Mouse (Mus musculus) Patski (cell line): ENCODE results near the gene Ttll13. TPM values are rescaled to one million over a fixed set of nuclear protein-coding genes. Genes with fewer than 3 reads are reported as not detected.
A peak's percentile ranks its signal among the peaks of the same experiment; 100 is the strongest.

Source experiments
- ATAC-seq: fragments of 100-300 bp; one replicate; pipeline ENCODE4 v1.8.0; 2021
- CTCF ChIA-PET: fragments of 350-600 bp; sonication (Branson Sonifier 250); formaldehyde crosslinking; loops from one replicate; lab custom pipeline; 2022; ENCODE audit warnings: inconsistent platforms; lab: Charles Lee
- POLR2A ChIA-PET: fragments of 350-600 bp; sonication (Branson Sonifier 250); formaldehyde crosslinking; loops from one replicate; lab custom pipeline; 2022; ENCODE audit warnings: antibody characterized with exemption, inconsistent platforms; lab: Charles Lee
- DNase-seq: peaks from one replicate; pipeline ENCODE4 v3.0.0-alpha.2; 2011; ENCODE audit warnings: low read depth, low spot score
- H3K27me3 ChIP-seq: fragments of 371-371 bp; one replicate; pipeline ENCODE4 v1.5.1; 2021
- CTCF ChIP-seq: fragments of 100-300 bp; IDR thresholded peaks from one replicate; pipeline ENCODE4 v1.5.1; 2021
- in situ Hi-C: fragments of 300-500 bp; cut with MboI; formaldehyde crosslinking; loops from 3 replicates; pipeline ENCODE4 v1.11.1; 2018; ENCODE audit warnings: low pct_unique_long_range_greater_than_20kb, mixed read lengths
- polyA plus RNA-seq: library from polyadenylated mRNA; unstranded; gene quantifications from one replicate; pipeline ENCODE4 v1.2.3, GENCODE M21; 2021

Ttll13 gene
- polyA plus RNA-seq: 0.73 TPM

GRCm38 (mm10) chr7:80246148-80246721 lies at the start of gene Ttll13:
Gene Ttll13 (plus strand): TSS chr7:80246376.
- peak; percentile 75 for TF ChIP-seq CTCF
- peak; percentile 95 for ATAC-seq
- POLR2A ChIA-PET: interaction anchor here (0.6 to 1.7 kb wide), 2 partner anchors 18 to 50 kb away, joined by 3 to 4 read pairs; no protein-coding TSS in a partner anchor
- no peaks in the 10 kb centered on the region for H3K27me3 ChIP-seq
- in situ Hi-C loops: no loop called here
- CTCF ChIA-PET: interaction anchor here (0.9 to 1.8 kb wide), 6 partner anchors 10 to 105 kb away, joined by 3 to 7 read pairs (median 4); partner anchors contain the start of genes Cib1, Gdpgp1 and Ngrn
- peak; percentile 75 for DNase-seq

GRCm38 (mm10) chr7:80197371-80197770 lies 48.8 kb upstream of the Ttll13 start:
- TF ChIP-seq CTCF: no peak

GRCm38 (mm10) chr7:80197941-80198778 lies 48.0 kb upstream of the Ttll13 start:
- POLR2A ChIA-PET: interaction anchor here (0.8 to 1.3 kb wide), 5 partner anchors 10 to 83 kb away, joined by 3 to 5 read pairs (median 3); partner anchors contain the start of genes Idh2 and Ngrn
- no peak for TF ChIP-seq CTCF
- in situ Hi-C loops: no loop called here
- no peak for DNase-seq
- no peaks in the 10 kb centered on the region for H3K27me3 ChIP-seq
- CTCF ChIA-PET: interaction anchor here (0.9 to 1.6 kb wide), 3 partner anchors 10 to 17 kb away, joined by 3 to 6 read pairs (median 3); no protein-coding TSS in a partner anchor
- ATAC-seq: peak; percentile 88

More at GRCm38 (mm10) chr7:80197371-80197770, 48.8 kb upstream of the Ttll13 start:
- ChIA-PET POLR2A (interaction anchor here (0.9 to 1.2 kb wide), 3 partner anchors 11 to 83 kb away, joined by 3 to 5 read pairs (median 3); partner anchors contain the start of gene Idh2), CTCF (interaction anchor here (0.9 to 1.6 kb wide), 2 partner anchors 9 to 15 kb away, joined by 3 to 6 read pairs; no protein-coding TSS in a partner anchor)
- DNase-seq (no peak), ATAC-seq (no peak)
- no peaks in the 10 kb centered on the region for H3K27me3 ChIP-seq
- in situ Hi-C loops: no loop called here

- POLR2A ChIA-PET: interaction anchor here (1.2 to 2.3 kb wide), 3 partner anchors 10 to 62 kb away, joined by 3 to 8 read pairs (median 4); partner anchors contain the start of gene Ngrn
These were observed 47.3 kb upstream of the Ttll13 start for GRCm38 (mm10) chr7:80198863-80199262.

GRCm38 (mm10) chr7:80199286-80199685 lies 46.9 kb upstream of the Ttll13 start:
- ChIA-PET POLR2A (interaction anchor here (0.7 to 2.3 kb wide), 3 partner anchors 9 to 39 kb away, joined by 4 to 8 read pairs (median 4); no protein-coding TSS in a partner anchor), CTCF (interaction anchor here (1.0 to 1.2 kb wide), 3 partner anchors 16 to 59 kb away, joined by 3 to 6 read pairs (median 3); no protein-coding TSS in a partner anchor)

More at GRCm38 (mm10) chr7:80198863-80199262, 47.3 kb upstream of the Ttll13 start:
- CTCF ChIA-PET: interaction anchor here (1.1 to 1.2 kb wide), 2 partner anchors 16 to 58 kb away, joined by 3 to 6 read pairs; no protein-coding TSS in a partner anchor
- ATAC-seq: peak; percentile 11
- TF ChIP-seq CTCF: no peak
- in situ Hi-C loops: no loop called here
- H3K27me3 ChIP-seq: no peaks in the 10 kb centered on the region
- DNase-seq: no peak

GRCm38 (mm10) chr7:80199851-80200587 lies 46.2 kb upstream of the Ttll13 start:
- in situ Hi-C loops: no loop called here
- no peaks in the 10 kb centered on the region for H3K27me3 ChIP-seq
- ATAC-seq (no peak), DNase-seq (no peak)
- POLR2A ChIA-PET: interaction anchor here (0.7 to 2.3 kb wide), 3 partner anchors 9 to 33 kb away, joined by 3 to 8 read pairs (median 4); no protein-coding TSS in a partner anchor
- CTCF ChIA-PET: interaction anchor here (0.8 to 1.7 kb wide), 7 partner anchors 10 to 59 kb away, joined by 3 to 6 read pairs (median 3); no protein-coding TSS in a partner anchor
- TF ChIP-seq CTCF: no peak

More at GRCm38 (mm10) chr7:80199286-80199685, 46.9 kb upstream of the Ttll13 start:
- no peak for TF ChIP-seq CTCF
- no peak for DNase-seq
- H3K27me3 ChIP-seq: no peaks in the 10 kb centered on the region
- in situ Hi-C loops: no loop called here
- ATAC-seq: no peak

- H3K27me3 ChIP-seq: no peaks in the 10 kb centered on the region
- no peak for ATAC-seq
- TF ChIP-seq CTCF: no peak
- no peak for DNase-seq
- POLR2A ChIA-PET: interaction anchor here (0.9 to 2.3 kb wide), 2 partner anchors 12 to 34 kb away, joined by 3 to 8 read pairs; no protein-coding TSS in a partner anchor
- CTCF ChIA-PET: interaction anchor here (1.1 to 1.7 kb wide), 4 partner anchors 9 to 44 kb away, joined by 3 to 6 read pairs (median 4); no protein-coding TSS in a partner anchor
- in situ Hi-C loops: no loop called here
These were observed 45.6 kb upstream of the Ttll13 start for GRCm38 (mm10) chr7:80200588-80200945.

- ATAC-seq (no peak), DNase-seq (no peak)
- TF ChIP-seq CTCF: no peak
- in situ Hi-C loops: no loop called here
- CTCF ChIA-PET: interaction anchor here (1.1 to 1.7 kb wide), 3 partner anchors 9 to 45 kb away, joined by 3 to 6 read pairs (median 4); no protein-coding TSS in a partner anchor
- no peaks in the 10 kb centered on the region for H3K27me3 ChIP-seq
- POLR2A ChIA-PET: interaction anchor here (0.9 to 2.3 kb wide), 2 partner anchors 12 to 34 kb away, joined by 3 to 8 read pairs; no protein-coding TSS in a partner anchor
These were observed 45.1 kb upstream of the Ttll13 start for GRCm38 (mm10) chr7:80200963-80201539.
